Mouse (Mus musculus) neutrophil, adult 83 days (primary cell): Measurements from ENCODE around the gene Gal3st3. TPM values are rescaled to one million over a fixed set of nuclear protein-coding genes. Genes with fewer than 3 reads are reported as not detected.

ENCODE experiments used
- total RNA-seq, 2 experiments: library from RNA; stranded (reverse); gene quantifications; one replicate each; pipeline ENCODE4 v1.2.4; 2023

Gal3st3 gene
- not detected for total RNA-seq

GRCm38 (mm10) chr19:5297903-5298800 is at the start of gene Gal3st3:
TSS of gene Gal3st3 (plus strand) at chr19:5298331.

GRCm38 (mm10) chr19:5272801-5273733 is 25.1 kb upstream of the Gal3st3 start, which contains the start of gene Pacs1:
TSS of gene Pacs1 (minus strand) at chr19:5273119.

GRCm38 (mm10) chr19:5294972-5295735 is 3.0 kb upstream of the Gal3st3 start, which contains the start of gene Sf3b2:
TSS of gene Sf3b2 (minus strand) at chr19:5295455.

GRCm38 (mm10) chr19:5335441-5335840 is 37.3 kb downstream of the Gal3st3 start, which contains the start of gene Catsper1:
TSS of gene Catsper1 (plus strand) at chr19:5335741.

GRCm38 (mm10) chr19:5349502-5349873 is 51.4 kb downstream of the Gal3st3 start, which contains the start of gene Cst6:
TSS of gene Cst6 (minus strand) at chr19:5349574.

Other genes starting within 250 kb of the Gal3st3 start
- under 1 TPM; 0.66 to 0.97 TPM for gene Rin1, start 247.8 kb upstream of the Gal3st3 start, total RNA-seq
- under 1 TPM; 0.13 to 0.15 TPM for gene Cd248, start 230.3 kb upstream of the Gal3st3 start, total RNA-seq
- under 1 TPM in 1 of 2 experiments, not detected in 1; 0.15 TPM for gene Tmem151a, start 212.8 kb upstream of the Gal3st3 start, total RNA-seq
- gene Yif1a, start 209.8 kb upstream of the Gal3st3 start, total RNA-seq: 10 to 100 TPM; 12.3 to 13.7 TPM
- 1 to 10 TPM in 1 of 2 experiments, under 1 TPM in 1; 0.51 to 1.2 TPM for gene Cnih2, start 199.8 kb upstream of the Gal3st3 start, total RNA-seq
- 100 to 1,000 TPM; 129 to 130 TPM for gene Rab1b, start 191.3 kb upstream of the Gal3st3 start, total RNA-seq
- gene Klc2, start 179.8 kb upstream of the Gal3st3 start, total RNA-seq: 10 to 100 TPM; 10.2 to 11.9 TPM
- 100 to 1,000 TPM in 1 of 2 experiments, 10 to 100 TPM in 1; 91.2 to 101 TPM for gene Pacs1, start 25.2 kb upstream of the Gal3st3 start, total RNA-seq
- 100 to 1,000 TPM; 203 to 204 TPM for gene Sf3b2, start 2.9 kb upstream of the Gal3st3 start, total RNA-seq
- gene Catsper1, start 37.4 kb downstream of the Gal3st3 start, total RNA-seq: not detected
- gene Cst6, start 51.2 kb downstream of the Gal3st3 start, total RNA-seq: not detected
- gene Eif1ad, start 68.4 kb downstream of the Gal3st3 start, total RNA-seq: 10 to 100 TPM; 20.3 to 20.6 TPM
- 10 to 100 TPM; 77.5 to 94.0 TPM for gene Banf1, start 68.8 kb downstream of the Gal3st3 start, total RNA-seq
- gene Sart1, start 90.4 kb downstream of the Gal3st3 start, total RNA-seq: 10 to 100 TPM; 89.1 to 96.6 TPM
- not detected for gene Tsga10ip, start 104.2 kb downstream of the Gal3st3 start, total RNA-seq
- gene Drap1, start 126.6 kb downstream of the Gal3st3 start, total RNA-seq: 100 to 1,000 TPM; 104 to 121 TPM
- 10 to 100 TPM; 36.4 to 36.5 TPM for gene AI837181, start 126.8 kb downstream of the Gal3st3 start, total RNA-seq
- 10 to 100 TPM; 37.1 to 40.2 TPM for gene Fosl1, start 149.2 kb downstream of the Gal3st3 start, total RNA-seq
- gene Ccdc85b, start 159.6 kb downstream of the Gal3st3 start, total RNA-seq: 1 to 10 TPM; 1.6 TPM
- 10 to 100 TPM; 47.8 to 53.1 TPM for gene Fibp, start 162.3 kb downstream of the Gal3st3 start, total RNA-seq
- gene Ctsw, start 170.2 kb downstream of the Gal3st3 start, total RNA-seq: not detected
- gene Efemp2, start 175.6 kb downstream of the Gal3st3 start, total RNA-seq: 1 to 10 TPM in 1 of 2 experiments, under 1 TPM in 1; 0.53 to 1.8 TPM
- gene Mus81, start 190.1 kb downstream of the Gal3st3 start, total RNA-seq: 10 to 100 TPM; 17.1 to 18.7 TPM
- 1,000 to 10,000 TPM; 1,642 to 1,678 TPM for gene Cfl1, start 192.1 kb downstream of the Gal3st3 start, total RNA-seq
- gene 1700020D05Rik, start 205.5 kb downstream of the Gal3st3 start, total RNA-seq: 1 to 10 TPM; 1.2 to 1.4 TPM
- gene Snx32, start 212.2 kb downstream of the Gal3st3 start, total RNA-seq: 1 to 10 TPM; 6.2 to 6.6 TPM